Mouse (Mus musculus): ENCODE results near the gene Enox1. TPM values are rescaled to one million over a fixed set of nuclear protein-coding genes. Genes with fewer than 3 reads are reported as not detected.

Gene Enox1
- total and polyA plus RNA-seq, 2 experiments from 2014 or later: 23.1 to 49.6 TPM

- Histone ChIP-seq H3K27me3 (ENCODE audit: insufficient read depth, low read length) (no peaks in the 10 kb centered on the region), H3K36me3 (ENCODE audit: insufficient read depth, low read length) (0 out of 2 replicates have a peak, but pooled peaks cover 4% of the 10 kb centered on the region), H3K4me3 (ENCODE audit: low read depth, low read length) (no peak overlapping the region), H3K9me3 (ENCODE audit: low read length) (no peaks in the 10 kb centered on the region), H3K9ac (replicated peaks; ENCODE audit: low read length, poor library complexity, severe bottlenecking) (no peak overlapping the region), H3K27ac (ENCODE audit: low read depth, low read length) (no peak overlapping the region), H3K4me1 (ENCODE audit: insufficient read depth, low read length) (no peaks in the 10 kb centered on the region), H3K4me2 (ENCODE audit: low read depth, low read length, poor library complexity, severe bottlenecking) (no peak overlapping the region)
- TF ChIP-seq CTCF (IDR thresholded peaks at IDR 0.05): no peak
- 60% methylated on average over 9 of the region's 9 CpGs for WGBS
- DNase-seq (ENCODE audit: low spot score) (no peak), ATAC-seq (ENCODE audit: low FRiP score) (no peak)
Observed at GRCm38 (mm10) chr14:77506341-77506740, 349.8 kb downstream of the Enox1 start.

GRCm38 (mm10) chr14:77508036-77508435 lies 351.5 kb downstream of the Enox1 start:
- H3K27ac ChIP-seq (ENCODE audit: low read depth, low read length): no peak overlapping the region
- no peak for TF ChIP-seq CTCF (IDR thresholded peaks at IDR 0.05)
- ATAC-seq (ENCODE audit: low FRiP score): no peak
- no peak overlapping the region for H3K4me3 ChIP-seq (ENCODE audit: low read depth, low read length)
- no peak overlapping the region for H3K9ac ChIP-seq (replicated peaks; ENCODE audit: low read length, poor library complexity, severe bottlenecking)
- 75% methylated on average over 12 of the region's 12 CpGs for WGBS
- DNase-seq (ENCODE audit: low spot score): peak; percentile 61
- H3K9me3 ChIP-seq (ENCODE audit: low read length): no peaks in the 10 kb centered on the region
- 0 out of 2 replicates have a peak, but pooled peaks cover 4% of the 10 kb centered on the region for H3K36me3 ChIP-seq (ENCODE audit: insufficient read depth, low read length)
- H3K27me3 ChIP-seq (ENCODE audit: insufficient read depth, low read length): no peaks in the 10 kb centered on the region
- no peaks in the 10 kb centered on the region for H3K4me1 ChIP-seq (ENCODE audit: insufficient read depth, low read length)
- no peak overlapping the region for H3K4me2 ChIP-seq (ENCODE audit: low read depth, low read length, poor library complexity, severe bottlenecking)

- no peak for TF ChIP-seq CTCF (IDR thresholded peaks at IDR 0.05)
- ATAC-seq (ENCODE audit: low FRiP score): no peak
- Histone ChIP-seq H3K27me3 (ENCODE audit: insufficient read depth, low read length) (no peaks in the 10 kb centered on the region), H3K27ac (ENCODE audit: low read depth, low read length) (no peak overlapping the region), H3K9me3 (ENCODE audit: low read length) (no peaks in the 10 kb centered on the region), H3K36me3 (ENCODE audit: insufficient read depth, low read length) (0 out of 2 replicates have a peak, but pooled peaks cover 4% of the 10 kb centered on the region), H3K9ac (replicated peaks; ENCODE audit: low read length, poor library complexity, severe bottlenecking) (no peak overlapping the region), H3K4me1 (ENCODE audit: insufficient read depth, low read length) (no peaks in the 10 kb centered on the region), H3K4me3 (ENCODE audit: low read depth, low read length) (no peak overlapping the region), H3K4me2 (ENCODE audit: low read depth, low read length, poor library complexity, severe bottlenecking) (no peak overlapping the region)
- 84% methylated on average over 6 of the region's 6 CpGs for WGBS
- no peak for DNase-seq (ENCODE audit: low spot score)
Observed at GRCm38 (mm10) chr14:77509042-77509441, 352.5 kb downstream of the Enox1 start.

- H3K4me3 ChIP-seq (ENCODE audit: low read depth, low read length): no peak overlapping the region
Observed at GRCm38 (mm10) chr14:77509924-77510323, 353.4 kb downstream of the Enox1 start.

GRCm38 (mm10) chr14:77511137-77511870 lies 354.7 kb downstream of the Enox1 start:
- H3K4me3 ChIP-seq (ENCODE audit: low read depth, low read length): no peak overlapping the region
- no peak overlapping the region for H3K27ac ChIP-seq (ENCODE audit: low read depth, low read length)
- no peak for ATAC-seq (ENCODE audit: low FRiP score)
- DNase-seq (ENCODE audit: low spot score): no peak
- H3K4me2 ChIP-seq (ENCODE audit: low read depth, low read length, poor library complexity, severe bottlenecking): no peak overlapping the region
- H3K9me3 ChIP-seq (ENCODE audit: low read length): no peaks in the 10 kb centered on the region
- WGBS: 89% methylated on average over 7 of the region's 7 CpGs
- no peaks in the 10 kb centered on the region for H3K27me3 ChIP-seq (ENCODE audit: insufficient read depth, low read length)
- no peak for TF ChIP-seq CTCF (IDR thresholded peaks at IDR 0.05)
- no peak overlapping the region for H3K9ac ChIP-seq (replicated peaks; ENCODE audit: low read length, poor library complexity, severe bottlenecking)
- H3K36me3 ChIP-seq (ENCODE audit: insufficient read depth, low read length): 0 out of 2 replicates have a peak, but pooled peaks cover 4% of the 10 kb centered on the region
- H3K4me1 ChIP-seq (ENCODE audit: insufficient read depth, low read length): no peaks in the 10 kb centered on the region

More at GRCm38 (mm10) chr14:77509924-77510323, 353.4 kb downstream of the Enox1 start:
- ATAC-seq (ENCODE audit: low FRiP score) (no peak), DNase-seq (ENCODE audit: low spot score) (no peak)
- Histone ChIP-seq H3K4me2 (ENCODE audit: low read depth, low read length, poor library complexity, severe bottlenecking) (no peak overlapping the region), H3K9me3 (ENCODE audit: low read length) (no peaks in the 10 kb centered on the region), H3K27me3 (ENCODE audit: insufficient read depth, low read length) (no peaks in the 10 kb centered on the region), H3K9ac (replicated peaks; ENCODE audit: low read length, poor library complexity, severe bottlenecking) (no peak overlapping the region), H3K36me3 (ENCODE audit: insufficient read depth, low read length) (0 out of 2 replicates have a peak, but pooled peaks cover 4% of the 10 kb centered on the region), H3K27ac (ENCODE audit: low read depth, low read length) (no peak overlapping the region), H3K4me1 (ENCODE audit: insufficient read depth, low read length) (no peaks in the 10 kb centered on the region)
- WGBS: 70% methylated on average over 3 of the region's 3 CpGs
- no peak for TF ChIP-seq CTCF (IDR thresholded peaks at IDR 0.05)

GRCm38 (mm10) chr14:77518017-77518416 lies 361.5 kb downstream of the Enox1 start:
- Histone ChIP-seq H3K4me1 (ENCODE audit: insufficient read depth, low read length) (no peaks in the 10 kb centered on the region), H3K9me3 (ENCODE audit: low read length) (no peaks in the 10 kb centered on the region), H3K36me3 (ENCODE audit: insufficient read depth, low read length) (no peaks in the 10 kb centered on the region), H3K27ac (ENCODE audit: low read depth, low read length) (no peak overlapping the region), H3K4me2 (ENCODE audit: low read depth, low read length, poor library complexity, severe bottlenecking) (no peak overlapping the region), H3K9ac (replicated peaks; ENCODE audit: low read length, poor library complexity, severe bottlenecking) (no peak overlapping the region), H3K27me3 (ENCODE audit: insufficient read depth, low read length) (no peaks in the 10 kb centered on the region), H3K4me3 (ENCODE audit: low read depth, low read length) (no peak overlapping the region)
- ATAC-seq (ENCODE audit: low FRiP score) (no peak), DNase-seq (ENCODE audit: low spot score) (no peak)
- no peak for TF ChIP-seq CTCF (IDR thresholded peaks at IDR 0.05)
- 79% methylated on average over 4 of the region's 4 CpGs for WGBS

Measured in midbrain, postnatal 0 days (tissue).